Mouse (Mus musculus) heart, adult 2 months (tissue): ENCODE measurements around the gene Uggt2.

Experiments used
- CTCF ChIP-seq: fragments of 200-600 bp; IDR thresholded peaks from 2 replicates; pipeline ENCODE4 v1.8.1; 2022; ENCODE audit warnings: antibody characterized with exemption, mild to moderate bottlenecking, moderate library complexity
- EP300 ChIP-seq: fragments of 200-500 bp; IDR thresholded peaks from 2 replicates; pipeline ENCODE4 v1.6.1; 2011; ENCODE audit warnings: low read depth, low read length, control low read depth; ENCODE audit not compliant: insufficient read depth

DNA sequence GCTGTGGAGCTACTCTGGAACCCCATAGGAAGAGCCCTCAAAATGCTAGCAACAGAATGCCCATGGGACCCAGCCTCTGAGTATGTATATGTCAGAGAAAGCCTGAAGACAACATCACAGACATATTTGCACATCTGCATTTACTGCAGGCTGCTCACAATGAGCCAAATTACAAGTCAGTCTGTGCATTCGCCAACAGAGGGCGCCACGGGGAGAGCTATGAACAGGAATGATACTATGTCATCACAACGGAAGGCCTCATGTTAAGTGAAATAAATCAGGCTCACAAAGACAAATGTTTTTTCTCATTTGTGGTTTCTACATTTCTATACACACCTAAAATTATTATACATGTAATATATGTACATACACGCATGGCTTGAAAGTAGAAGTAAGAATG lies 73.3 kb downstream of the Uggt2 start:
- TF ChIP-seq CTCF (peak; percentile 49), EP300 (no peak)
